12 mouse cellular contexts compared by ENCODE assay signal in the genomic region with DNA sequence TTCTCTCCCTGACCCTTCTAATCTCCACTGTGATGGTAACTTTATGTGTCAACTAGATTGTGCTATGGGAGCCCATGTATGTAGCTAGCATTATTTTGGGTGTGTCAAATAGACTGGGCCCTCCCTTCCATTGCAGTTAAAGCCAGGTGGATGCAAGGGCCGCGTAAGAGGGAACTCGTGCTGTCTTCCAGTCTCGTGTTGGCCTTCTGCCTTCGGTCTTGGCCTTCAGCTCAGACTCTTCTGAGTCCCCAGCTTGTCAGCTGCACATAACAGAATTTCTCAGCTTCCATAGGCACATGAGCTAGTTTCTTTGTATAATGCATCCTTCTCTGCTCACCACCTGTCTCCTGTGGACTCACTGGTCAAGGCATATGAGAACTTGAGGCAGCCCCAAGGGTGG.
"Had no signal": no experiment of that assay in that cellular context is flagged by ENCODE, and none has a peak within 500 bp of the region (broad histone marks: within the 10 kb centered on the region; RNA-seq: fewer than 3 reads in every experiment).

No protein-coding gene starts in this region.

- H3K27me3 ChIP-seq: lung, embryonic 15.5 days; midbrain, embryonic 13.5 days; midbrain, embryonic 15.5 days; neural tube, embryonic 12.5 days had no signal

- ATAC-seq: liver, postnatal 0 days; lung, postnatal 0 days; midbrain, embryonic 13.5 days; midbrain, embryonic 15.5 days had no signal

- H3K36me3 ChIP-seq: lung, embryonic 15.5 days; midbrain, embryonic 13.5 days; midbrain, embryonic 15.5 days; neural tube, embryonic 12.5 days had no signal

- DNase-seq: liver, postnatal 0 days; lung, adult 2 months; lung, postnatal 14 days; lung, postnatal 36 days; right cerebral cortex, postnatal 14 days; thymus, adult 18-20 months; thymus, postnatal 14 days had no signal
